Mouse (Mus musculus): ENCODE measurements at regions not wholly inside any gene's neighbourhood (a gene's known extent, or its start where the extent isn't known, plus 50 kb on each side); places are given as distances from the start of the nearest gene placed in this dataset.
A peak's percentile ranks its signal among the peaks of the same experiment; 100 is the strongest.

- no peak for DNase-seq
These were observed 156.5 kb downstream of the Rplp1 start for GRCm38 (mm10) chr9:61757806-61758205.

- no peak for DNase-seq
These were observed 157.5 kb downstream of the Rplp1 start for GRCm38 (mm10) chr9:61756801-61757342.

- DNase-seq = no peak
These were observed 158.0 kb downstream of the Rplp1 start for GRCm38 (mm10) chr9:61756224-61756800.

- no peak for DNase-seq
These were observed 159.0 kb downstream of the Rplp1 start for GRCm38 (mm10) chr9:61755311-61755710.

- DNase-seq = no peak
These were observed 160.5 kb downstream of the Rplp1 start for GRCm38 (mm10) chr9:61753795-61754194.

GRCm38 (mm10) chr9:61749201-61749600, 165.1 kb downstream of the Rplp1 start:
- DNase-seq = no peak

GRCm38 (mm10) chr9:61748416-61748815, 165.9 kb downstream of the Rplp1 start:
- DNase-seq = no peak

- DNase-seq = no peak
These were observed 167.9 kb downstream of the Rplp1 start for GRCm38 (mm10) chr9:61746401-61746800.

GRCm38 (mm10) chr9:61745301-61745801, 169.0 kb downstream of the Rplp1 start:
- no peak for DNase-seq

GRCm38 (mm10) chr9:61733540-61733939, 180.8 kb downstream of the Rplp1 start:
- no peak for DNase-seq

GRCm38 (mm10) chr9:61732747-61733146, 181.6 kb downstream of the Rplp1 start:
- DNase-seq = no peak

- DNase-seq = no peak
These were observed 186.2 kb downstream of the Rplp1 start for GRCm38 (mm10) chr9:61728115-61728514.

- DNase-seq = no peak
These were observed 186.7 kb downstream of the Rplp1 start for GRCm38 (mm10) chr9:61727651-61728050.

GRCm38 (mm10) chr9:61724070-61724469, 190.3 kb downstream of the Rplp1 start:
- DNase-seq = no peak

GRCm38 (mm10) chr9:61723021-61723581, 191.2 kb downstream of the Rplp1 start:
- DNase-seq = no peak

GRCm38 (mm10) chr9:61721851-61722250, 192.5 kb downstream of the Rplp1 start:
- no peak for DNase-seq

GRCm38 (mm10) chr9:61721071-61721470, 193.3 kb downstream of the Rplp1 start:
- no peak for DNase-seq

GRCm38 (mm10) chr9:61720206-61720605, 194.1 kb downstream of the Rplp1 start:
- DNase-seq = no peak

GRCm38 (mm10) chr9:61716751-61717150, 197.6 kb downstream of the Rplp1 start:
- no peak for DNase-seq

GRCm38 (mm10) chr9:61714331-61715035, 199.9 kb downstream of the Rplp1 start:
- no peak for DNase-seq

GRCm38 (mm10) chr9:61713806-61714205, 200.5 kb downstream of the Rplp1 start:
- DNase-seq = no peak

GRCm38 (mm10) chr9:61711296-61711695, 203.0 kb downstream of the Rplp1 start:
- no peak for DNase-seq

- peak; percentile 14 for DNase-seq
These were observed 206.5 kb downstream of the Rplp1 start for GRCm38 (mm10) chr9:61707875-61708274.
